Mouse (Mus musculus): ENCODE measurements at regions not wholly inside any gene's neighbourhood (a gene's known extent, or its start where the extent isn't known, plus 50 kb on each side); places are given as distances from the start of the nearest gene placed in this dataset.

GRCm38 (mm10) chr11:38122474-38122873 lies 886.7 kb upstream of the Tenm2 start:
- no peak overlapping the region for H3K27ac ChIP-seq
- H3K4me2 ChIP-seq (replicated peaks), result no peak overlapping the region
- WGBS, result 77% methylated on average over 1 of the region's 1 CpGs
- H3K4me3 ChIP-seq (replicated peaks), result no peak overlapping the region
- no peaks in the 10 kb centered on the region for H3K36me3 ChIP-seq
- no peak for ATAC-seq
- H3K9me3 ChIP-seq, result no peaks in the 10 kb centered on the region
- H3K27me3 ChIP-seq (replicated peaks), result no peaks in the 10 kb centered on the region
- no peak overlapping the region for H3K9ac ChIP-seq
- no peaks in the 10 kb centered on the region for H3K4me1 ChIP-seq (replicated peaks)

- Histone ChIP-seq H3K36me3 (no peaks in the 10 kb centered on the region), H3K27me3 (replicated peaks) (no peaks in the 10 kb centered on the region), H3K27ac (no peak overlapping the region), H3K4me3 (replicated peaks) (no peak overlapping the region), H3K9me3 (no peaks in the 10 kb centered on the region), H3K4me1 (replicated peaks) (no peaks in the 10 kb centered on the region), H3K9ac (no peak overlapping the region), H3K4me2 (replicated peaks) (no peak overlapping the region)
- WGBS, result 46% methylated on average over 8 of the region's 8 CpGs
- no peak for ATAC-seq
These were observed 885.4 kb upstream of the Tenm2 start for GRCm38 (mm10) chr11:38121051-38121616.

GRCm38 (mm10) chr11:38117741-38118140 lies 882.0 kb upstream of the Tenm2 start:
- 32% methylated on average over 5 of the region's 5 CpGs for WGBS
- Histone ChIP-seq H3K36me3 (no peaks in the 10 kb centered on the region), H3K4me2 (replicated peaks) (no peak overlapping the region), H3K4me1 (replicated peaks) (no peaks in the 10 kb centered on the region), H3K27ac (no peak overlapping the region), H3K27me3 (replicated peaks) (no peaks in the 10 kb centered on the region), H3K9ac (no peak overlapping the region), H3K9me3 (no peaks in the 10 kb centered on the region), H3K4me3 (replicated peaks) (no peak overlapping the region)
- no peak for ATAC-seq

GRCm38 (mm10) chr11:38092202-38092601 lies 856.4 kb upstream of the Tenm2 start:
- WGBS, result 87% methylated on average over 2 of the region's 2 CpGs
- H3K4me1 ChIP-seq (replicated peaks), result no peaks in the 10 kb centered on the region
- no peak overlapping the region for H3K27ac ChIP-seq

GRCm38 (mm10) chr11:38075171-38075732 lies 839.5 kb upstream of the Tenm2 start:
- Histone ChIP-seq H3K4me2 (replicated peaks) (no peak overlapping the region), H3K4me1 (replicated peaks) (no peaks in the 10 kb centered on the region), H3K9me3 (no peaks in the 10 kb centered on the region), H3K36me3 (no peaks in the 10 kb centered on the region), H3K4me3 (replicated peaks) (no peak overlapping the region), H3K9ac (no peak overlapping the region), H3K27me3 (replicated peaks) (no peaks in the 10 kb centered on the region), H3K27ac (no peak overlapping the region)
- WGBS, result 58% methylated on average over 11 of the region's 11 CpGs
- no peak for ATAC-seq

More at GRCm38 (mm10) chr11:38092202-38092601, 856.4 kb upstream of the Tenm2 start:
- Histone ChIP-seq H3K4me3 (replicated peaks) (no peak overlapping the region), H3K9me3 (no peaks in the 10 kb centered on the region), H3K9ac (no peak overlapping the region), H3K27me3 (replicated peaks) (no peaks in the 10 kb centered on the region), H3K36me3 (no peaks in the 10 kb centered on the region), H3K4me2 (replicated peaks) (no peak overlapping the region)
- ATAC-seq, result no peak

GRCm38 (mm10) chr11:38069635-38070034 lies 833.9 kb upstream of the Tenm2 start:
- Histone ChIP-seq H3K4me3 (replicated peaks) (no peak overlapping the region), H3K9ac (no peak overlapping the region), H3K27ac (no peak overlapping the region), H3K4me2 (replicated peaks) (no peak overlapping the region), H3K27me3 (replicated peaks) (no peaks in the 10 kb centered on the region), H3K9me3 (no peaks in the 10 kb centered on the region), H3K4me1 (replicated peaks) (no peaks in the 10 kb centered on the region), H3K36me3 (no peaks in the 10 kb centered on the region)
- 59% methylated on average over 4 of the region's 4 CpGs for WGBS
- no peak for ATAC-seq

GRCm38 (mm10) chr11:38067682-38068081 lies 831.9 kb upstream of the Tenm2 start:
- H3K4me2 ChIP-seq (replicated peaks), result no peak overlapping the region
- no peak for ATAC-seq
- H3K36me3 ChIP-seq, result no peaks in the 10 kb centered on the region
- H3K9me3 ChIP-seq, result no peaks in the 10 kb centered on the region
- H3K4me1 ChIP-seq (replicated peaks), result no peaks in the 10 kb centered on the region
- WGBS, result 67% methylated on average over 1 of the region's 1 CpGs
- H3K9ac ChIP-seq, result no peak overlapping the region
- H3K4me3 ChIP-seq (replicated peaks), result no peak overlapping the region
- H3K27me3 ChIP-seq (replicated peaks), result no peaks in the 10 kb centered on the region
- no peak overlapping the region for H3K27ac ChIP-seq

- no peak overlapping the region for H3K27ac ChIP-seq
- H3K4me1 ChIP-seq (replicated peaks), result no peaks in the 10 kb centered on the region
- H3K27me3 ChIP-seq (replicated peaks), result no peaks in the 10 kb centered on the region
- H3K4me3 ChIP-seq (replicated peaks), result no peak overlapping the region
- H3K4me2 ChIP-seq (replicated peaks), result no peak overlapping the region
- no peaks in the 10 kb centered on the region for H3K36me3 ChIP-seq
- no peak for ATAC-seq
- no peaks in the 10 kb centered on the region for H3K9me3 ChIP-seq
- 85% methylated on average over 5 of the region's 5 CpGs for WGBS
- no peak overlapping the region for H3K9ac ChIP-seq
These were observed 830.3 kb upstream of the Tenm2 start for GRCm38 (mm10) chr11:38066091-38066490.

- no peak overlapping the region for H3K9ac ChIP-seq
- H3K27ac ChIP-seq, result no peak overlapping the region
- ATAC-seq, result no peak
- H3K4me2 ChIP-seq (replicated peaks), result no peak overlapping the region
- H3K27me3 ChIP-seq (replicated peaks), result no peaks in the 10 kb centered on the region
- WGBS, result 52% methylated on average over 2 of the region's 2 CpGs
- no peaks in the 10 kb centered on the region for H3K36me3 ChIP-seq
- H3K9me3 ChIP-seq, result no peaks in the 10 kb centered on the region
- H3K4me1 ChIP-seq (replicated peaks), result no peaks in the 10 kb centered on the region
- no peak overlapping the region for H3K4me3 ChIP-seq (replicated peaks)
These were observed 824.3 kb upstream of the Tenm2 start for GRCm38 (mm10) chr11:38060105-38060504.

GRCm38 (mm10) chr11:38058896-38059295 lies 823.1 kb upstream of the Tenm2 start:
- H3K27me3 ChIP-seq (replicated peaks), result no peaks in the 10 kb centered on the region
- 78% methylated on average over 2 of the region's 2 CpGs for WGBS
- ATAC-seq, result no peak
- H3K27ac ChIP-seq, result no peak overlapping the region
- H3K9me3 ChIP-seq, result no peaks in the 10 kb centered on the region
- no peak overlapping the region for H3K4me3 ChIP-seq (replicated peaks)
- no peaks in the 10 kb centered on the region for H3K36me3 ChIP-seq
- no peaks in the 10 kb centered on the region for H3K4me1 ChIP-seq (replicated peaks)
- H3K9ac ChIP-seq, result no peak overlapping the region
- H3K4me2 ChIP-seq (replicated peaks), result no peak overlapping the region

GRCm38 (mm10) chr11:38036582-38036981 lies 800.8 kb upstream of the Tenm2 start:
- 0 out of 2 replicates have a peak, but pooled peaks have one; percentile 20 for ATAC-seq
- Histone ChIP-seq H3K4me3 (replicated peaks) (no peak overlapping the region), H3K36me3 (no peaks in the 10 kb centered on the region), H3K27me3 (replicated peaks) (no peaks in the 10 kb centered on the region), H3K4me1 (replicated peaks) (no peaks in the 10 kb centered on the region), H3K27ac (no peak overlapping the region), H3K9me3 (no peaks in the 10 kb centered on the region), H3K4me2 (replicated peaks) (no peak overlapping the region), H3K9ac (no peak overlapping the region)
- whole genome bisulfite sequencing, result 46% methylated on average over 2 of the region's 2 CpGs

- 87% methylated on average over 2 of the region's 2 CpGs for WGBS
- Histone ChIP-seq H3K4me1 (replicated peaks) (no peaks in the 10 kb centered on the region), H3K9me3 (no peaks in the 10 kb centered on the region), H3K36me3 (no peaks in the 10 kb centered on the region), H3K4me2 (replicated peaks) (no peak overlapping the region), H3K27me3 (replicated peaks) (no peaks in the 10 kb centered on the region), H3K4me3 (replicated peaks) (no peak overlapping the region), H3K27ac (no peak overlapping the region), H3K9ac (no peak overlapping the region)
- no peak for ATAC-seq
These were observed 798.9 kb upstream of the Tenm2 start for GRCm38 (mm10) chr11:38034526-38035286.

GRCm38 (mm10) chr11:38021704-38022103 lies 785.9 kb upstream of the Tenm2 start:
- Histone ChIP-seq H3K4me3 (replicated peaks) (no peak overlapping the region), H3K4me2 (replicated peaks) (no peak overlapping the region), H3K9ac (no peak overlapping the region), H3K27me3 (replicated peaks) (no peaks in the 10 kb centered on the region), H3K27ac (no peak overlapping the region), H3K4me1 (replicated peaks) (no peaks in the 10 kb centered on the region), H3K9me3 (no peaks in the 10 kb centered on the region), H3K36me3 (no peaks in the 10 kb centered on the region)
- ATAC-seq, result no peak
